Mouse (Mus musculus) heart, embryonic 12.5 days (tissue): ENCODE results near the gene Anks1b. TPM values are rescaled to one million over a fixed set of nuclear protein-coding genes. Genes with fewer than 3 reads are reported as not detected.

Experiments
- ATAC-seq: fragments of 200-750 bp; cut with Nextera tagmentation; 2 replicates; pipeline ENCODE4 v1.8.0; 2017; ENCODE audit warnings: moderate TSS enrichment, moderate library complexity; ENCODE audit not compliant: insufficient number of reproducible peaks, low FRiP score
- H3K27ac ChIP-seq: fragments of 300-500 bp; sonication (generic); 2 replicates; pipeline ENCODE4 v1.5.1; 2016; ENCODE audit warnings: mild to moderate bottlenecking, moderate library complexity; ENCODE audit not compliant: poor library complexity, severe bottlenecking
- H3K27me3 ChIP-seq: fragments of 300-500 bp; sonication (generic); replicated peaks from 2 replicates; pipeline ENCODE4 v1.6.1; 2016; ENCODE audit warnings: mild to moderate bottlenecking, moderate library complexity
- H3K36me3 ChIP-seq: fragments of 300-500 bp; sonication (generic); 2 replicates; pipeline ENCODE4 v1.6.1; 2016; ENCODE audit warnings: mild to moderate bottlenecking, moderate library complexity
- H3K4me1 ChIP-seq: fragments of 300-500 bp; sonication (generic); replicated peaks from 2 replicates; pipeline ENCODE4 v1.6.1; 2016; ENCODE audit warnings: mild to moderate bottlenecking
- H3K4me2 ChIP-seq: fragments of 300-500 bp; sonication (generic); 2 replicates; pipeline ENCODE4 v1.6.1; 2016; ENCODE audit warnings: mild to moderate bottlenecking, moderate library complexity
- H3K4me3 ChIP-seq: fragments of 300-500 bp; sonication (generic); 2 replicates; pipeline ENCODE4 v1.5.1; 2016; ENCODE audit warnings: mild to moderate bottlenecking
- H3K9ac ChIP-seq: fragments of 300-500 bp; sonication (generic); 2 replicates; pipeline ENCODE4 v1.6.1; 2016; ENCODE audit warnings: mild to moderate bottlenecking, moderate library complexity
- H3K9me3 ChIP-seq: fragments of 300-500 bp; sonication (generic); replicated peaks from 2 replicates; pipeline ENCODE4 v1.6.1; 2016; ENCODE audit warnings: mild to moderate bottlenecking, moderate library complexity
- WGBS: fragments of 180-500 bp; shearing (Covaris S2); methylation state at CpG from one replicate; pipeline ENCODE4 v1.1.7; 2016; 5-methylcytosine and 5-hydroxymethylcytosine counted together
- polyA plus RNA-seq: library from polyadenylated mRNA; unstranded; fragments of >200 nt; fragmentation: Nextera tagmentation; extraction: Ambion mirVana; gene quantifications from 2 replicates; pipeline ENCODE4 v1.2.1, GENCODE M21; 2016

Anks1b gene
- polyA plus RNA-seq, 1 experiment from 2014 or later, result 0.40 TPM

DNA sequence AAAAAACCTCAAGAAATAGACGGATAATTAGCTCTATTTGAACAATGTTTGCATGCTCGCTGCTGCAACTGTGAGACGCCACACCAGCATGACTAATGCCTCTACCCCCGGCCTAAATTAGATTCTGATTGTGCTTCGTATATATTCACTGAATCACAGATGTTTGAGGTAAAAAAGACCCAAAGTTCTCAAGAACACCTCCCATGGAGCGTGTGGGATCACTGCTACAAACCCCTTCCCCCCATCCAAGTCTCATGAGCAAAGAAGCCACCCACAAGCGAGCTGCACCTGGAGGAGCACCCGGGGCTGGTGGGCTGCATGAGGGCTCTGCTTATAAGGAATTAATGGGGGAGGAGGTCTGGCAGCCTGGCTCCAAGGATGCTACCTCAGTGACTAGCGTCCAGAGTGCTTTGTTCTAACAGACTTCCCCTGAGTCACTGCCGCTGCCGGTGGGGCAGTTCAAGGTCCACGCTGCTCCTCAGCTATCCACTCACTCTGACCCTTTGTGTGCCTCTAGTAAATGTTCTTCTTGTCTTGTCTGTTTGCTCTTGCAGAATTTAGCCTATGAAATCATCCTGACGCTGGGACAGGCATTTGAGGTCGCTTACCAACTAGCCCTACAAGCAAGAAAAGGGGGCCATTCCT, 1092.5 kb downstream of the Anks1b start:
- no peaks in the 10 kb centered on the region for H3K9me3 ChIP-seq
- peaks cover 8% of the 10 kb centered on the region; the same call in 1 of the 2 replicates for H3K4me1 ChIP-seq
- peaks cover 70% of the 10 kb centered on the region for H3K27me3 ChIP-seq
- no peak for ATAC-seq
- H3K27ac ChIP-seq, result no peak overlapping the region
- no peak overlapping the region for H3K9ac ChIP-seq
- no peaks in the 10 kb centered on the region for H3K36me3 ChIP-seq
- H3K4me3 ChIP-seq, result no peak overlapping the region
- H3K4me2 ChIP-seq, result no peak overlapping the region
- 58% methylated on average over 14 of the region's 14 CpGs for WGBS

DNA sequence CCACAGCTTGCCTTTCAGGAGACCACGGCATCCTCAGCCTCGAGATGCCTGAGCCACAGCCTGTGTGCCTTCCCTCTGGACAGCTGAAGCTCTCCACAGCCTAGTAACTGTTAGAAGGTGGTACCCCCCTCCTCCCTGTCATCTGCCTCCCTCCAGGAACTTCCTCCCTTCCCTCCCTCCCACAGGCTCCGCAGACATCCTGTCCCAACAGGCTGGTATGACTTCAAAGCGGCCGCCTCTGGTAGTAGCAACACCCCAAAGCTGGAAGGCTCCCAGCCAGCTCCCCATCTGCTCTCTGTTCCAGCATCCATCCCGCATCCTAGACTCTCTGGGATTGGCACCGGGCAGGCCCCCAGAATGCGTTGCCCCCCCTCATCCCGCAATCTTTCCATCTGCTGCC, 1093.5 kb downstream of the Anks1b start:
- Histone ChIP-seq H3K9ac (no peak overlapping the region), H3K27ac (no peak overlapping the region), H3K36me3 (no peaks in the 10 kb centered on the region), H3K4me2 (no peak overlapping the region), H3K9me3 (no peaks in the 10 kb centered on the region), H3K27me3 (peaks cover 66% of the 10 kb centered on the region), H3K4me1 (peaks cover 8% of the 10 kb centered on the region; the same call in 1 of the 2 replicates), H3K4me3 (no peak overlapping the region)
- 9% methylated on average over 9 of the region's 9 CpGs for WGBS
- no peak; the same call in 1 of the 2 replicates for ATAC-seq

GRCm38 (mm10) chr10:90968247-90968646, 1094.9 kb downstream of the Anks1b start:
- Histone ChIP-seq H3K9ac (no peak overlapping the region), H3K36me3 (no peaks in the 10 kb centered on the region), H3K9me3 (no peaks in the 10 kb centered on the region), H3K4me2 (no peak overlapping the region), H3K4me3 (no peak overlapping the region), H3K27ac (no peak overlapping the region), H3K4me1 (peaks cover 8% of the 10 kb centered on the region; the same call in 1 of the 2 replicates), H3K27me3 (peaks cover 62% of the 10 kb centered on the region)
- ATAC-seq, result no peak
- WGBS, result 86% methylated on average over 10 of the region's 10 CpGs

- peak; percentile 47; the same call in 1 of the 2 replicates for ATAC-seq
- H3K9ac ChIP-seq, result peak overlapping the region; percentile 53
- peaks cover 56% of the 10 kb centered on the region for H3K27me3 ChIP-seq
- H3K4me2 ChIP-seq, result peak overlapping the region; percentile 94
- no peaks in the 10 kb centered on the region for H3K36me3 ChIP-seq
- H3K27ac ChIP-seq, result no peak overlapping the region
- peaks cover 8% of the 10 kb centered on the region; the same call in 1 of the 2 replicates for H3K4me1 ChIP-seq
- H3K4me3 ChIP-seq, result peak overlapping the region; percentile 47
- no peaks in the 10 kb centered on the region for H3K9me3 ChIP-seq
- WGBS, result 2% methylated on average over 72 of the region's 72 CpGs
These were observed 1096.3 kb downstream of the Anks1b start for GRCm38 (mm10) chr10:90969355-90970174.

DNA sequence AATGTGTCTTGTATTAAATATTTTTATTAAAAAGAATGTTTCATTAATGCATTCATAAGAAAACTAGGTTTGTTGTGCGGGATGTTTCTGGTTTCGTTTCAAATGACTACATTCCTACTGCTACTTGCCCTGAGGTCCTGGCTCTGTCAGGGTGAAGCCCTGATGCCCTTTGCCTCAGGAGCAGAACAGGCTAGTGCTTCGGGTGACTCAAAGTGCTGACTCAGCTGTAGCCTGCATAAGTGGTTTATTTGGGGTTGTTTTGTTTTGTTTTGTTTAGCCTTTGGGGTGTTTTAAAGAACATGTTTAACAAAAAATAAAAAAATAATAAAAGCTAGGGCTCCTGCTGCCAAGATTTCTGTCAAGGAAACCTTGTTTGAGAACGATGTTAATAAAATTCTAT, 1097.3 kb downstream of the Anks1b start:
- H3K9me3 ChIP-seq, result no peaks in the 10 kb centered on the region
- no peak overlapping the region for H3K9ac ChIP-seq
- WGBS, result 43% methylated on average over 4 of the region's 4 CpGs
- ATAC-seq, result no peak
- H3K4me2 ChIP-seq, result no peak overlapping the region
- no peak overlapping the region for H3K4me3 ChIP-seq
- H3K27ac ChIP-seq, result no peak overlapping the region
- peaks cover 8% of the 10 kb centered on the region; the same call in 1 of the 2 replicates for H3K4me1 ChIP-seq
- H3K36me3 ChIP-seq, result no peaks in the 10 kb centered on the region
- H3K27me3 ChIP-seq, result peaks cover 48% of the 10 kb centered on the region

GRCm38 (mm10) chr10:90974084-90974483, 1100.8 kb downstream of the Anks1b start:
- Histone ChIP-seq H3K36me3 (no peaks in the 10 kb centered on the region), H3K9me3 (no peaks in the 10 kb centered on the region), H3K4me1 (0 out of 2 replicates have a peak, but pooled peaks cover 8% of the 10 kb centered on the region), H3K27ac (no peak overlapping the region), H3K4me2 (no peak overlapping the region), H3K9ac (no peak overlapping the region), H3K4me3 (no peak overlapping the region), H3K27me3 (peaks cover 19% of the 10 kb centered on the region)
- ATAC-seq, result no peak
- 64% methylated on average over 2 of the region's 2 CpGs for WGBS

DNA sequence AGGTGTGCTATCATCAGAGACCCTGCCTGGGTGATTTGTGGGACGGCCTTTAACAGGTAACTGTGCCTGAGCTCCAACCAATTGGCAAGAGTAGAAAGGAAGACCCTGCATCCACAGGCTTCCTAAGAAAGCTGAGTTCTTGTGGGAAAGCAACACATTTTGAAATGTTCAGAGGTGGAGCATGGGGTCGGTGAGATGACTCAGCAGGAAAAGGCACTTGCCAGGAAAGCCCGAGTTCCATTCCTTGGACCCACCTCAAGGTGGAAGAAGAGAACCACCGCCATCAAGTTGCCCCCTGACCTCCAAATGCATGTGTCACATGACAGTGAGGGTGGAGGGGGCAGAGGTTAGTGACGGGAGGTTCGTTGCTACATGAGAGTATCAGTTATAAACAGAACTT, 1101.2 kb downstream of the Anks1b start:
- Histone ChIP-seq H3K9me3 (no peaks in the 10 kb centered on the region), H3K4me3 (no peak overlapping the region), H3K4me2 (no peak overlapping the region), H3K27ac (no peak overlapping the region), H3K9ac (no peak overlapping the region), H3K36me3 (no peaks in the 10 kb centered on the region), H3K4me1 (0 out of 2 replicates have a peak, but pooled peaks cover 6% of the 10 kb centered on the region), H3K27me3 (peaks cover 15% of the 10 kb centered on the region)
- WGBS, result 70% methylated on average over 6 of the region's 6 CpGs
- ATAC-seq, result no peak

DNA sequence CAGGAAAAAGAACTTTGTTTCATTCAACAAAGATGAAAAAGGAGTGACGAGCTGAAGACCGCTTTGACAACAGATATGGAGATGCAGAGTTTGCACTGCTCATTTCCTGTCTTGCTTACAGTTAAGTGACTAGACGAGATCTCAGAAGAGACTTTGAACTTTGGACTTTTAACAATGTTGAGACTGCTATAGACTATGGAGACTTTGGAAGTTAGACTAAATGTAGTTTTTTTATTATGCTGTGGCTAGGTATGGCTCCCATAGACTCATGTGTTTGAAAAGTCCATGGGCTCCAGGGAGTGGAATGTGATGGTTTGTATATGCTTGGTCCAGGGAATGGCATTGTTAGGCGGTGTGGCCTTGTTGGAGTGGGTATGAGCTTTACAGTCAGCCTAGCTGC, 1108.5 kb downstream of the Anks1b start:
- peaks cover 8% of the 10 kb centered on the region; the same call in 1 of the 2 replicates for H3K9me3 ChIP-seq
- no peak overlapping the region for H3K9ac ChIP-seq
- no peak for ATAC-seq
- H3K4me1 ChIP-seq, result 0 out of 2 replicates have a peak, but pooled peaks cover 5% of the 10 kb centered on the region
- H3K36me3 ChIP-seq, result peaks cover 11% of the 10 kb centered on the region; the same call in 1 of the 2 replicates
- WGBS, result 79% methylated on average over 4 of the region's 4 CpGs
- H3K4me3 ChIP-seq, result no peak overlapping the region
- no peaks in the 10 kb centered on the region for H3K27me3 ChIP-seq
- H3K27ac ChIP-seq, result no peak overlapping the region
- H3K4me2 ChIP-seq, result no peak overlapping the region

GRCm38 (mm10) chr10:90983046-90983445, 1109.7 kb downstream of the Anks1b start:
- Histone ChIP-seq H3K36me3 (peaks cover 11% of the 10 kb centered on the region; the same call in 1 of the 2 replicates), H3K4me1 (0 out of 2 replicates have a peak, but pooled peaks cover 5% of the 10 kb centered on the region), H3K4me2 (no peak overlapping the region), H3K9ac (no peak overlapping the region), H3K4me3 (no peak overlapping the region), H3K9me3 (peaks cover 8% of the 10 kb centered on the region; the same call in 1 of the 2 replicates), H3K27ac (no peak overlapping the region), H3K27me3 (no peaks in the 10 kb centered on the region)
- WGBS, result 74% methylated on average over 8 of the region's 8 CpGs
- no peak for ATAC-seq

GRCm38 (mm10) chr10:90990340-90990739, 1117.0 kb downstream of the Anks1b start:
- peaks cover 31% of the 10 kb centered on the region for H3K36me3 ChIP-seq
- no peak for ATAC-seq
- WGBS, result 80% methylated on average over 6 of the region's 6 CpGs

GRCm38 (mm10) chr10:90992237-90992636, 1118.9 kb downstream of the Anks1b start:
- Histone ChIP-seq H3K4me2 (no peak overlapping the region), H3K27me3 (no peaks in the 10 kb centered on the region), H3K36me3 (peaks cover 48% of the 10 kb centered on the region), H3K4me1 (no peaks in the 10 kb centered on the region), H3K9me3 (no peaks in the 10 kb centered on the region), H3K9ac (no peak overlapping the region), H3K4me3 (no peak overlapping the region), H3K27ac (no peak overlapping the region)
- ATAC-seq, result no peak
- 76% methylated on average over 6 of the region's 6 CpGs for WGBS

More at GRCm38 (mm10) chr10:90990340-90990739, 1117.0 kb downstream of the Anks1b start:
- Histone ChIP-seq H3K27ac (no peak overlapping the region), H3K9ac (no peak overlapping the region), H3K4me1 (no peaks in the 10 kb centered on the region), H3K27me3 (no peaks in the 10 kb centered on the region), H3K4me2 (no peak overlapping the region), H3K9me3 (no peaks in the 10 kb centered on the region), H3K4me3 (no peak overlapping the region)
